Mouse (Mus musculus): Measurements from ENCODE around the gene Nfkb2. TPM values are rescaled to one million over a fixed set of nuclear protein-coding genes. Genes with fewer than 3 reads are reported as not detected.

Nfkb2 gene
- polyA plus RNA-seq, 1 experiment = 122 TPM

GRCm38 (mm10) chr19:46329951-46330350, 25.8 kb downstream of the Nfkb2 start:
- H3K4me1 ChIP-seq (replicated peaks; ENCODE audit: control insufficient read depth, insufficient read depth, low read length) = peaks cover 21% of the 10 kb centered on the region
- TF ChIP-seq POLR2A (IDR thresholded peaks at IDR 0.05; ENCODE audit: control insufficient read depth, extremely low read depth, insufficient read depth, low read length, poor library complexity) = no peak
- TF ChIP-seq CTCF (IDR thresholded peaks at IDR 0.05; ENCODE audit: borderline replicate concordance, control insufficient read depth, extremely low read depth, insufficient read depth, low read length, poor library complexity) = peak; percentile 78; the same call in 1 of the 2 replicates
- no peak overlapping the region for H3K27ac ChIP-seq (ENCODE audit: control insufficient read depth, insufficient read depth, low read length)
- 18% methylated on average over 16 of the region's 16 CpGs for WGBS
- peak; percentile 52 for DNase-seq
- no peaks in the 10 kb centered on the region; the same call in 1 of the 2 replicates for H3K27me3 ChIP-seq (ENCODE audit: control insufficient read depth, insufficient read depth, low read length)
- no peaks in the 10 kb centered on the region for H3K36me3 ChIP-seq (ENCODE audit: control insufficient read depth, insufficient read depth, low read length)
- H3K4me3 ChIP-seq (ENCODE audit: control insufficient read depth, insufficient read depth, low read length) = no peak overlapping the region

GRCm38 (mm10) chr19:46330696-46331095, 26.6 kb downstream of the Nfkb2 start:
- Histone ChIP-seq H3K27me3 (ENCODE audit: control insufficient read depth, insufficient read depth, low read length) (no peaks in the 10 kb centered on the region; the same call in 1 of the 2 replicates), H3K36me3 (ENCODE audit: control insufficient read depth, insufficient read depth, low read length) (no peaks in the 10 kb centered on the region), H3K4me1 (replicated peaks; ENCODE audit: control insufficient read depth, insufficient read depth, low read length) (peaks cover 21% of the 10 kb centered on the region), H3K4me3 (ENCODE audit: control insufficient read depth, insufficient read depth, low read length) (no peak overlapping the region), H3K27ac (ENCODE audit: control insufficient read depth, insufficient read depth, low read length) (no peak overlapping the region)
- TF ChIP-seq POLR2A (IDR thresholded peaks at IDR 0.05; ENCODE audit: control insufficient read depth, extremely low read depth, insufficient read depth, low read length, poor library complexity) (no peak), CTCF (IDR thresholded peaks at IDR 0.05; ENCODE audit: borderline replicate concordance, control insufficient read depth, extremely low read depth, insufficient read depth, low read length, poor library complexity) (no peak)
- no peak for DNase-seq
- 98% methylated on average over 12 of the region's 12 CpGs for WGBS

GRCm38 (mm10) chr19:46331326-46331725, 27.2 kb downstream of the Nfkb2 start:
- H3K27ac ChIP-seq (ENCODE audit: control insufficient read depth, insufficient read depth, low read length) = no peak overlapping the region
- TF ChIP-seq CTCF (IDR thresholded peaks at IDR 0.05; ENCODE audit: borderline replicate concordance, control insufficient read depth, extremely low read depth, insufficient read depth, low read length, poor library complexity) (no peak), POLR2A (IDR thresholded peaks at IDR 0.05; ENCODE audit: control insufficient read depth, extremely low read depth, insufficient read depth, low read length, poor library complexity) (no peak)
- H3K4me3 ChIP-seq (ENCODE audit: control insufficient read depth, insufficient read depth, low read length) = no peak overlapping the region
- no peaks in the 10 kb centered on the region for H3K36me3 ChIP-seq (ENCODE audit: control insufficient read depth, insufficient read depth, low read length)
- H3K27me3 ChIP-seq (ENCODE audit: control insufficient read depth, insufficient read depth, low read length) = no peaks in the 10 kb centered on the region; the same call in 1 of the 2 replicates
- no peak for DNase-seq
- WGBS = 95% methylated on average over 14 of the region's 14 CpGs
- peaks cover 21% of the 10 kb centered on the region for H3K4me1 ChIP-seq (replicated peaks; ENCODE audit: control insufficient read depth, insufficient read depth, low read length)

- Histone ChIP-seq H3K4me1 (replicated peaks; ENCODE audit: control insufficient read depth, insufficient read depth, low read length) (peaks cover 17% of the 10 kb centered on the region), H3K27me3 (ENCODE audit: control insufficient read depth, insufficient read depth, low read length) (no peaks in the 10 kb centered on the region; the same call in 1 of the 2 replicates), H3K4me3 (ENCODE audit: control insufficient read depth, insufficient read depth, low read length) (no peak overlapping the region), H3K27ac (ENCODE audit: control insufficient read depth, insufficient read depth, low read length) (no peak overlapping the region), H3K36me3 (ENCODE audit: control insufficient read depth, insufficient read depth, low read length) (no peaks in the 10 kb centered on the region)
- TF ChIP-seq POLR2A (IDR thresholded peaks at IDR 0.05; ENCODE audit: control insufficient read depth, extremely low read depth, insufficient read depth, low read length, poor library complexity) (no peak), CTCF (IDR thresholded peaks at IDR 0.05; ENCODE audit: borderline replicate concordance, control insufficient read depth, extremely low read depth, insufficient read depth, low read length, poor library complexity) (no peak)
- WGBS = 87% methylated on average over 3 of the region's 3 CpGs
- DNase-seq = no peak
Measured at GRCm38 (mm10) chr19:46331936-46332335, 27.8 kb downstream of the Nfkb2 start.

- DNase-seq = no peak
- Histone ChIP-seq H3K27me3 (ENCODE audit: control insufficient read depth, insufficient read depth, low read length) (no peaks in the 10 kb centered on the region; the same call in 1 of the 2 replicates), H3K27ac (ENCODE audit: control insufficient read depth, insufficient read depth, low read length) (no peak overlapping the region), H3K4me3 (ENCODE audit: control insufficient read depth, insufficient read depth, low read length) (no peak overlapping the region), H3K4me1 (replicated peaks; ENCODE audit: control insufficient read depth, insufficient read depth, low read length) (peaks cover 15% of the 10 kb centered on the region), H3K36me3 (ENCODE audit: control insufficient read depth, insufficient read depth, low read length) (no peaks in the 10 kb centered on the region)
- no peak for TF ChIP-seq POLR2A (IDR thresholded peaks at IDR 0.05; ENCODE audit: control insufficient read depth, extremely low read depth, insufficient read depth, low read length, poor library complexity)
- TF ChIP-seq CTCF (IDR thresholded peaks at IDR 0.05; ENCODE audit: borderline replicate concordance, control insufficient read depth, extremely low read depth, insufficient read depth, low read length, poor library complexity) = no peak
- 95% methylated on average over 7 of the region's 7 CpGs for WGBS
Measured at GRCm38 (mm10) chr19:46332721-46333339, 28.7 kb downstream of the Nfkb2 start.

- DNase-seq = no peak
- Histone ChIP-seq H3K27me3 (ENCODE audit: control insufficient read depth, insufficient read depth, low read length) (no peaks in the 10 kb centered on the region; the same call in 1 of the 2 replicates), H3K4me1 (replicated peaks; ENCODE audit: control insufficient read depth, insufficient read depth, low read length) (peaks cover 15% of the 10 kb centered on the region), H3K36me3 (ENCODE audit: control insufficient read depth, insufficient read depth, low read length) (no peaks in the 10 kb centered on the region), H3K4me3 (ENCODE audit: control insufficient read depth, insufficient read depth, low read length) (no peak overlapping the region), H3K27ac (ENCODE audit: control insufficient read depth, insufficient read depth, low read length) (no peak overlapping the region)
- 90% methylated on average over 3 of the region's 3 CpGs for WGBS
- TF ChIP-seq CTCF (IDR thresholded peaks at IDR 0.05; ENCODE audit: borderline replicate concordance, control insufficient read depth, extremely low read depth, insufficient read depth, low read length, poor library complexity) = no peak
Measured at GRCm38 (mm10) chr19:46333906-46334305, 29.8 kb downstream of the Nfkb2 start.

Data from thymus, adult 2 months (tissue).